Mouse (Mus musculus): ENCODE measurements around the gene Supt5.
A peak's percentile ranks its signal among the peaks of the same experiment; 100 is the strongest.

Gene Supt5

DNA sequence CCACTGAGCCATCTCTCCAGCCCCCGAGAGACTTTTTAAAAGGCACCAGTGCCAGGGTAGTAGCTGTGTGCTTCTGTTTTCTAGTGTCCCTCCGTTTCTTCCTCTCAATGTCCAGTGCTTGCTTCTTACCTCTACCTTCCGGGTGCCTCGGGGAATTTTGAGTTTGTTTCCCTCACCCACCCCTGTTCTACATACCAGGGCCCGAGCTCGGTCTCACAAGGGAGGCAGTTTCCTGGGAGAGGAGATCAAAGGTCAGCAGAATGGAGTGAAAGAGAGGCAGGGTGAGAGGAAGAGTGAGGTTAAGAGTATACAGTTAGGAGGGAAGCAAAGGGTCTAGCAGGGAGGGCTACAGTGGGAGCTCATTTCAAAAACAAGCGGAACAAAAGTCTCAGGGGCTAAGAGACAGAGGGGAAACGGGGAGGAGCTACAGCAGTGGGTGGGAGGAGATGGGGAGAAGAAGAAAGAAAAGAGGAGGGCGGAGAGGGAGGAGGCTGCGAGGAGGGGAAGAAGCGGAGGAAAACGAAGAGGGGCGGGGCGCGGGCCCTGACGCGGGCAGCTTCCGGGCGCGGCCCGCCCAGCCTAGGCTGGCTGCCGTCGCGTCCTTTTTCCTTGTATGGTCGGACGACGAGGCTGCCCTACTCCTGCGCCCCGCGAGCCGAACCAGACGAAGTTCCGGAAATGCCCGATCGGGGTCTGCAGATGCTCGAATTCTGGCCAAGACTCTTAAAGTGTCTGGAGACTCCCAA, 36.8 kb upstream of the Supt5 start:
- peak; percentile 68 to 73 for DNase-seq (ENCODE audit: low spot score in 2 of 2)

DNA sequence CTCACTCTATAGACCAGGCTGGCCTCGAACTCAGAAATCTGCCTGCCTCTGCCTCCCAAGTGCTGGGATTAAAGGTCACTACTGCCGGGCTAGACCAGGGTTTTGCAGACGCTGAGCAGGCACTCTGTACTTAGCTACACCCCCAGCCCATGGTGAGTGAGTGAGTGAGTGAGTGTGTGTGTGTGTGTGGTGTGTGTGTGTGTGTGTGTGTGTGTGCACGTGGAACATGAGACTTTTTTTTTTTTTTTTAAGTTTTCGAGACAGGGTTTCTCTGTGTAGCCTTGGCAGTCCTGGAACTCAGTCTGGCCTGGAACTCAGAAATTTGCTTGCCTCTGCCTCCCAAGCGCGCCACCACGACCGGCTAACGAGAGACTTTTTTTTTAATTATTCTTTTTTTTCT, 36.1 kb upstream of the Supt5 start:
- no peak for DNase-seq (ENCODE audit: low spot score in 2 of 2)

DNA sequence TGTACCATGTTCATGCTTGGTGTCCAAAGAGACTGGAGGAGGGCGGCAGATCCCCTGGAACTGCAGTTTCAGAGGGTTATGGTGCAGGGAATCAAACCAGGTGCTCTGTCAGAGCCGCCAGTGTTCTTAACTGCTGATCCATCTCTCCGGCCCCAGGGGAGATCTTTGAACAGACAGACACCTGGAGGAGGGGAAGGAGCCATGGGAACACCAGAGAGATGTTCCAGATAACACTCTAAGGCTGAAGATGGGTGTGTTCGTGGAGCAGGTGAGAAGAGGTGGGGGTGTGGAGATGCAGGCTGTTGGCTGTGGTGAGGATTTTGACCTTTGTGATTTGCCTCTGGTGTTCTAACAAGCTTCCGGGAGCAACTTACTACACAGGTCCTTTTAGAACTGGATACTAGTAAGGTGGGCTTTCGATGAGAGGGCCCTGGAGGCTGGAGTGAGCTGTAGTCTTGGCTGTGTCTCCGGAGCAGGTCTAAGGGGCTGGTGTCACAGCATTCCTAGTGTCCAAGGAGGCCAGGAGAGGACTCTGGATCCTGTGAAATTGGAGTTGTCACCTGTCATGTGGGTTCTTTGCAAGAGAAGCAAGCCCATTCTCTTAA, 35.4 kb upstream of the Supt5 start:
- no peak for DNase-seq (ENCODE audit: low spot score in 2 of 2)

DNA sequence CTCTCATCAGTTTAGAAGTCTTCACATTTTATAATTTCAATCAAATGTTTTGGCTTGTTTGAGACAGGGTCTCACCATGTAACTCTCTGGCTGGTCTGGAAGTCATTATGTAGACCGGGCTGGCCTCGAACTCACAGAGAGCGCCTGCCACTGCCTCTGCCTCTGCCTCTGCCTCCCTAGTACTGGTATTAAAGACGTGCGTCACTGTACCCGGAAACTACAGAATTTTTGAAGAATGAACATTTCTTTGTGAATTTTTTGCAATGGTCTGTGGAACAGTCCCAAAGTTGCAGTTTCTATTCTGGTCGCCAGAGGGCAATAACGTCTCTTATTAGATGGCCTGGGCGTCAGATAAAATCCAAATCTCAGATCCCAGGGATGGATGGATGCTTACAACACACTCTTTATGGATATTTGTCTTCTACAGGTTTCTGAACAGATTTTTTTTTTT, 34.6 kb upstream of the Supt5 start:
- peak; percentile 65 to 84 for DNase-seq (ENCODE audit: low spot score in 2 of 2)

DNA sequence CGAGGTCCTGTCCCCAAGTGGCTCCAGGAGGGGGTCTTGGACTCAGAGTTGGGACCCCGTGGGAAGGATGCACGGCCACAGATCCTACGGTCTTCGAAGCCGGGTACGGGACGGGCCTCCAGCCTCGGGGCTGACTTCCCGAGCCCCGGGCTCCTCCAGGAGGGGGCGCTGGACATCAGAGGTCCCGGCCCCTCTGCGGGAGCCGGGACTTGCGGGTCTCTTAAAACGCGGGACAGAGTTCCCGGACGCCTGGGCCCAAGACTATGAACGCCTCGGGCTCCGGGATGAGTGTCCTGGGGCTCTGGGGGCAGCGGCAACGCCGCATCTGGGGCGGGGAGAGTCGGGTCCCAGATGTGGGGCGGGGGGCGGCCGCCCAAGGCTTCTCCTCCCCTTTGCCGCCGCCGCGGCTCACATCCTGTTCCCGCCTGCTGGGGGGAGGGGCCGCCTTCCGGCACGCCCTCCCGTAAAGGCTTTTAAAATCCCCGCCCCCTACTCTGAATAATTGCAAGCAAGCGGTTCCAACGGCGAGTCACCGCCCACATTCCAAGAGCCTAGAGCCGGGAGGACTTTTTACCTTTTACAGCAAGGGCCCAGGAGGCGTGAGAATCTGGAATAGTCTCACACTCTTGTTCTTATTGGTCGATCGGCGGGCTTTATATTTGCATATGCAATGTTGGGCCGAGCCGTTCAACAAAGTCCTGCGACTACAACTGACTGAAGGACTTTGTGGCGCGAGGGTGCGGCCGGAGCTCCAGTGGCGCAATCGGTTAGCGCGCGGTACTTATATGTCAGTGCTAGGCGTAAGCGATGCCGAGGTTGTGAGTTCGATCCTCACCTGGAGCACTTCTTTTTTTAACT, 33.9 kb upstream of the Supt5 start, which contains the start of gene Plekhg2:
Gene Plekhg2, minus strand, starts transcription at position 349 of the 858 bp plus-strand sequence.
- peak; percentile 96 to 98 for DNase-seq (ENCODE audit: low spot score in 2 of 2)

DNA sequence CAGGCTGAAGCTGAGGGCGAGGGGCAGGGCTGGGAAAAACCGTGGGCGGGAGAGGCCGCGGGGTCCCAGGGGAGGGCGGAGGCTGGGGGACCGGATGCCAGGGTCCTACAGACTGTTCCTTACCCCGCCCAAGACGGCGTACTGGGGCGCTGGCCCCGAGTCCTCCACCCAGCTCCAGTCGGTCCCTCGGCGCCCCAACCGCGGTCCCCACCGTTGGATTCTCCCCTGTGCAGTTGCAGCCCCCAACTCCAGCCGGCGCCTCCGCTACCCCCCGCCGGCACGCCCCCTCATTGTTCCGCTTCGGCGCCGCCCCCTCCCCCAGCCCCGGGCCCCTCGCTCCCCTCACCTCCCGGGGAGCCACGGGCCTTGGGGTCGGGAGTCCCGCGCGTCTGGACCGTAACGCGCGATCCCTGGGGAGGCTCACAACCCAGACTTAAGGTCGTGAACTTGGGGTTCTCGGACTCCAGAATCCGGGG, 33.0 kb upstream of the Supt5 start:
- DNase-seq (ENCODE audit: low spot score in 2 of 2): no peak

DNA sequence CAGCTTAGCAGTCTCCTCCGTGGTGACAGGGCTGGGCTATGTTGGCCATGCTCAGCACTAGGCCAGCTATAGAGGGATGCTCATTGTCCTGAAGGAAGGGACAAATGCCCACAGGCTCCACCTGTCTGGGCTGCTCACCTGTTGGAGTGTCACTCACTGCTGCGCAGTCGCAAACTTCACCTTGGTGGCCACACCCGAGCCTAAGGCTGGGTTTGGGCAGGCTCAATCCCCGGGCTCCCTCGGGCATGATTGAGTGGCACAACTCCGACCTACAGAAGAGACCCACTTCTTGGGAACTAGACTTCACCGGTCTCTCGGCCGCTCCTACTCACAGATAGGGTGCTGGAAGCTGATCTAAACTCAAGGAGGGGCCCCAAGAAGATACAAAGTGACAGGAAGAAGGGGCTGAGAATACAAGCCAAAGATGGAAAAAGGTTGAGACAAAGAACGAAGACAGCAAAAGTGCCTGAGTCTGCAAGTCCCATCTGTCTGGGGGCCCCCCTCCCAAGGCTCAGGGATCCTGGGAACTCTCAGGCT, 32.5 kb upstream of the Supt5 start:
- no peak for DNase-seq (ENCODE audit: low spot score in 2 of 2)

DNA sequence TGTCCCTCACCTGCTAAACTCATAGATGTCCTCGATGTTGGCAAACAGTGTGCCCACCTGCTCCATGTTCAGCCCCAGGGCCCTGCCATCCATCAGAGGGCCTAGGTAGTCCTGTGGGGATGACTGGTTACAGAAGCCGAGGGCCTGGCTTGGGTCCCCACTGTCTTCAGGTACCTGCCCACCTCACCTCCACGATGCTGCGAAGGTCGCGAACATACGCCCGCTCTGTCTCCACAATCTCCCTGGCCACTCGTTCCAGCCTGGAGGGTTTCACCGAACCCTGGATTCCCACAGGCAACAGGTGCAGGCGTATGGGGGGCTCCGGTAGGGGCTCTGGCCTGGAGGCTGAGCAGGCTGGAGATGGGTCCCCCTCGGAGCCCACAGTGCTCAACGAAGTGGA, 31.5 kb upstream of the Supt5 start:
- DNase-seq (ENCODE audit: low spot score in 2 of 2): no peak

DNA sequence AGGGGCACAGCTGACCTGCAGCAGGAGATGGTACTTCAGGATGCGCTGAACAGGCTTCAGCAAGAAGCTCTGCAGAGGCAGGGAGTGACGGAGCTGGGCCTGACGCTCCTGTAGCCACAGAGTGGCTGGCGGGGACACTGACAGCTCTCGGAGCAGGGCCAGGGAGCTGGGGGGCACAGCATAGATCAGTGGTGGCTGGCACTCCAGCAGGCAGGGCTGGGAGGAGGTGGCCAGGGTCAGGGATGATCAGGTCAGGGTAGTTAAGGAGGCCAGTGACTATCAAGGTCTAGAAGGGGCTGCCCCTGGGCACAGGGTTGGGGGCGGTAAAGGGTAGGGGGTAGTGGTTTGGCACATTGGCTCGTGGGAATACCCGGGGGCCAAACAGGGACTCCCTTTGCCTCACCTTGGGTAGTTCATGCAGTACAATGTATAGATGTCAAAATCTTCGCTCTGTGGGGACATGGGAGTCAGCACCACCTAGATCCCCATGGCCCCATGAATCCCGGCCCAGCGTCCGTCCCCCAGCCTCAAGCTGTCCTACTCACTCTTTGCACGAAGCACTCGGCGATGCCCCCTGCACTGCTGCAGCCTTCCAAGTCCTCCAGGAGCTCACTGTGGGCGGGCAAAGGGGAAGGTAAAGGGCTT, 29.9 kb upstream of the Supt5 start:
- DNase-seq (ENCODE audit: low spot score in 2 of 2): no peak

DNA sequence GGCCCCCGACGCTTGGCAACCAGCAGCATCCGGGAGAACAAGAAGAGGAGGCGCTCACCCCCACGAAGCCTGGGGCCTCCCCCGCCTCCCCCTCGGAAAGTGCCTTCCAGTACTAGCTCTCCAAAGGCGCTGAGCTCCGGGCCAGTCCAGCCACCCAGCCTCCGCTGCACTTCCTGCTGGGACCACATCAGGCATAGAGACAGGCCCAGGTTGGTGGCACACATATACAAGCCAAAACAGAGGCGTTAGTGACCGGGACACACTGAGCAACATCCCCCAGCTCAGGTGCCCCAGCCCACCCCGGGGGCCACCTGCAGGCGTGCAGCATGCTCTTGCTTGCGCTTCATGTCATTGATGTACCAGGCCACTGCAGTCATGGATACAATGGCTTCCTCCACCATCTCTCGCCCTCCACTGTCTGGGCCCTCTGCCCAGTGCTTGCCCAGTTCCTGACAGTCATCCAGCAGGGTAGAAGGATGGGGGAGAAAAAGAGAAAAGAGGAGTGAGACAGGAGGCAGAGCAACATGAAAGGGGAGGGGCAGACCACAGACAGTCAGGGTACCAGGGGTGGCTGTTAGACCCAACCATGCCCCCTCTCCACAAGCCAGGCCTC, 29.2 kb upstream of the Supt5 start:
- DNase-seq (ENCODE audit: low spot score in 2 of 2): no peak

DNA sequence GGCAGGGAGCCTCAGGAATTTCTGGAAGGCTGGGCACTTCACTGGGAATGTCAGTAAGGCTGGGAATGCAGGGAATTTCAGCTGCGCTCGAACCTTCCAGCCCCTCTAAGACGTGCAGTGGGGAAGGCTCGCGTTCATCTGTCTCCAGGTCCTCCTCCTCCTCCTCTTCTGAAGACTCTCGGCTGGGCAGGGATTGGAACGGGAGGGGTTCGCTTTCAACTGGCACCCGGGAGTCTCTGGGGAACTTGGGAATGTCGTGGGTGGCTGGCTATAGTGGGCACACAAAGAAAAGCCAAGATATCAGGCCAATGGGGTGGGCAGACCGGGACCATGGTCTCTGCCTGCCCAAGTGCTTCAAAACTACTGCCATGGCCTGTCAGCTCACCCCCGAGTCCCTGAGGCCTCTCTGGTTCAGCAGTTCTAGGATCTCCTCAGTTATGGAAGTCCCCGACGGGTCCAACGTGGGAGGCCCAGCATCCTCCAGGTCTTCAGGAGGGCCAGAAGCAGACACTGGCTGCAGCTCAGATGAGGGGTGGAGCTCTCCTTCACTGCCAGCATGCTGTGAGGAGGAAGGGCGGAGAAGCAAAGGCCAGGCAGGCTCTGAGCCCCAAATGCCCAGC, 24.0 kb upstream of the Supt5 start:
- no peak for DNase-seq (ENCODE audit: low spot score in 2 of 2)

DNA sequence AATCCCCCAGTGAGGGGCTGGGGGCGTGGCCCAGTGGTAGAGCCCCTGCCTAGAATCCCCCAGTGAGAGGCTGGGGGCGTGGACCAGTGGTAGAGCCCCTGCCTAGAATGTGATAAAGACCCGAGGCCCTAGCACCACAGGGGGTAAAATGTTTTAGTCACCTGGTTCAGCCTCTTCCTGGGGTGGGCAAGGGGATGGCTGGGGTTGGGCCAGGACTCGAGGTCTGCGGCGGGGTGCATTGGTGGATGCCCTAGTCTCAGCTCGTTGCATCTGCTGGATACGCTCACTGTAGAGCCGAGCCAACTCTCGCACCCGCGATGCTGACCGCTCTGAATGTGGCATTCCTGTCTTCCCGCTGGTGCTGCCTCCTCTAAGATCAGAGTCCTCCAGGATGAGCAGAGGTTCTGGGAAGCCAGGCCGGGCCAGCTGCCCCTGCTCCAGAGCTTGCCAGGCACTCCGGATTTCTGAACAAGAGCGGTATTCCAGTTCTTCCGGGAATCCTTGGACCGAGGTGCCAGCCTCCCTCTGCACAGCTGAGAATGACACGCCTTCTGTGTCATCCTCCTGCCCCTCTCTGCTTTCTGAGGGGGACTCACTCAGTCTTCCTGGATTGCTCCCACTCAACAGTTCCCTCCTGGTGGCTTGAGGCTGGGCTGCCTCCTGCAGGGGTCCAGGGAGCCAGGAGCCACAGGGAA, 23.2 kb upstream of the Supt5 start:
- DNase-seq (ENCODE audit: low spot score in 2 of 2): no peak

DNA sequence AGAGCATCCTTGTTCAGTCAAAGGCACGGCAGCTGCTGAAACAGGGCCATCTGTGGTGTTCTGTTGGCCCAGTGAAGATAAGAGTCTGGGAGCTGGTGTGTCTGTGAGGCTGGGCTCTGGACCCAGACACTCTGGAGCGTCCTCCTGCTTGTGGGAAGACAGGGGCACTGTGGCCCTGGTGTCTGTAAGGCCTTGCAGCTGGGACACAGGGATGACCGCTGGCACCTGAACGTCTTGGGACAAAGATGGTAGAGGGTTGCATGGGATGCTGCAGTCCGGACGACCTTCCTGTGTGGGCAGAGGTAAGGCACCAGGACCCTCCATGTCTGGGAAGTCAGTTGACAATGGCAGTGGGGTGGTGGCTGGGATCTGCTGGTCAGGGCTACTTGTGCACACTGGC, 21.7 kb upstream of the Supt5 start:
- no peak for DNase-seq (ENCODE audit: low spot score in 2 of 2)

DNA sequence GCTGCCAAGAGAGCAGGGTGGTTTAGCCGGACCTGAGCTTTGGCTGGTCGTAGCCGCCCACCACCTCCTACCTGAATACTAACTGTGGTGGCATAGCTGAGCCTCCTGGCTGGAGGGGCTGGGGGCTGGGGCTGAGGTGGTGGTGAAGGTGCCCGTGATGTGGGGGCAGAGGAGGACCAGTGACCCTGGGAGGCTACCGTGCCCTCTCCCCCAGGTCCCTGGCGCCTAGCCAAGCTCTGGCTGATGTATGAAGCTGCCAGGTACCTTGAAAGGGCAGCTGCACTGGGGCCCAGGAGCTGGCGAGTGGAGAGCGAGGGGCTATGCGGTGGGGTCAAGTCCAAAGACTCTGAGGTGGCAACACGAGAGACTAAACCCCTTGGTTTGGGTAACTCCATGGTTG, 21.3 kb upstream of the Supt5 start:
- no peak for DNase-seq (ENCODE audit: low spot score in 2 of 2)

DNA sequence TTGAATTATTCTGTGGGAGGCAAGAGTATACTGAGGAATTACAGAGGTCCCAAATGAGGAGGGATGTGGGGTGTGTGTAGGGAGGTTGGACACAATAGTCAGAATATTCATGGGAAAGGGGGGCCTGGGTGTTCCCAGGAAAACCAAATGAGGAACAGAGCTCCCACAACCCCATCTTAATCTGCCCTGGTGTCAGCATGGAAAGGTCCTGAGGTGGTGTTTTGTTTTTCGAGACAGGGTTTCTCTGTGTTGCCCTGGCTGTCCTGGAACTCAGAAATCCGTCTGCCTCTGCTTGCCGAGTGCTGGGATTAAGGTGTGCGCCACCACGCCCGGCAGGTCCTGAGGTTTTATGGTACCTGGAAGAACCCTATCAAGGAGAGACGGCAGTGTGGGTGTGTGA, 19.9 kb upstream of the Supt5 start:
- DNase-seq (ENCODE audit: low spot score in 2 of 2): no peak

DNA sequence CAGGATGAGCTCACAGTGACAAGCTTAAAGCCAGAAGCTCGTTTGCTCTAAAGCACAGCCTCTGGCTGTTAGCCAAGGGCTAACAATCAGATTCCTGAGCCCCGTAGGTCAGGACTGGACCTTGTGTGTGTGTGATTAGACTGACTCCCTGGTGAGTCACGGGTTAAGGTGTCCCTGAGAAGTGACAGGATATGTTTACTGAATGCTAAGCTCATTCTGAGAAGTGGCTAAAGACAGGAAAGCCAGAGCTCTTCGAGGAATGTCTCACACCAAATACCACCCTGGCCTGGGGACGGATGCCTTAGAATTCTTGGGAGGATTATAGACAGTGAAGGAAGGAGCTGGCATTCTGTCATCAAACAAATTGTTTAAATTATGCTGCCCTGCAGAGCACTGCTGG, 19.4 kb upstream of the Supt5 start:
- DNase-seq (ENCODE audit: low spot score in 2 of 2): no peak

DNA sequence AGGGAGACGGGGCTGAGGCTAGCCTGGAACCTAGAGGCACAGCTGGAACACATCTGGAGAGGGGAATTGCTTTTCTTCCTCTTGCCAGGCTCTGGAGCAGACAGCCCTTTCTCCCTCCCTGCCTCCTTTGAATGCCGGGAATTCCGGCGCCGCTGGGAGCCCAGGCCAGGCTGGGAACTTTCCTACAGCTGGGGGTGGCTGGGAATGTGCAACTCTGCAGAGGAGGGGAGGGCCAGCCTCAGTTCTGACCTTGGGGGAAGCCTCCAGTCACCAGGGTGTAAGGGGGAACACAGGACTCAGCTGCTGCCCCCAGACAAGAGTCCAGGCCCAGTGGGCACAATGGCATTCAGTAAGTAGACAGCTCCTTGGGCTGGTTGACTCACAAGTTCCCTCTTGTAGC, 18.4 kb upstream of the Supt5 start:
- no peak for DNase-seq (ENCODE audit: low spot score in 2 of 2)

DNA sequence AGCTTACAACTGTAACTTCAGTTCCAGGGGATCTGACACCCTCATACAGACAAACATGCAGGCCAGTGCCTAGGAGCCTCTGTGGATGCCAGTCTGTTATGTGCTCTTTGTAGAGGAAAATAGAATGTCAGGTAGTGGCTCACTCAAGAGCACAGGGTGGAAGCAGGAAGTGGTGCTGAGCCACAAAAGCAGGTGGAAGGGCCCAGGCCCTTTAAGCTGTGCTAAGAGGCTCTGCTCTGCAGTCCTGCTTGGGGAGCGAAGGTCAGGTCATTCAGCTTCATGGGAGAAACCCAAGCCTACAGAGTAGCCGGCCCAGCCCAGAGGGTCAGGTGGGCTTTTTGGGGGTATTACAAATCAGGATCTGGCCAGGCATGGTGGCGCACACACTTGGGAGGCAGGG, 16.7 kb upstream of the Supt5 start:
- DNase-seq (ENCODE audit: low spot score in 2 of 2): no peak

DNA sequence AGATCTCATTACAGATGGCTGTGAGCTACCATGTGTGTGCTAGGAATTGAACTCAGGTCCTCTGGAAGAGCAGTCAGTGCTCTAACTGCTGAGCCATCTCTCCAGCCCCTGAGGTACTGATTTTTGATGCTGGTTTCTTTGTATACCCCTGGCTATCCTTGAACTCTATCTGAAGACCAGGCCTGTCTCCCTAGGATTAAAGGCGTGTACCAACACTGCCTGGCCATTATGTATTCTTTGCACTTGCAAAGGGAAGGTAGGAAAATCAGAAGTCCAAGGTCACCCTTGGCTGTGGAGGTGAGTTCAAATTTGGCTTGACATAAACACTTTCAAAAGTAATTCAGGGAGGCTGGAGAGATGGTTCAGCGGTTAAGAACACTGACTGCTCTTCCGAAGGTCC, 16.1 kb upstream of the Supt5 start:
- no peak for DNase-seq (ENCODE audit: low spot score in 2 of 2)

DNA sequence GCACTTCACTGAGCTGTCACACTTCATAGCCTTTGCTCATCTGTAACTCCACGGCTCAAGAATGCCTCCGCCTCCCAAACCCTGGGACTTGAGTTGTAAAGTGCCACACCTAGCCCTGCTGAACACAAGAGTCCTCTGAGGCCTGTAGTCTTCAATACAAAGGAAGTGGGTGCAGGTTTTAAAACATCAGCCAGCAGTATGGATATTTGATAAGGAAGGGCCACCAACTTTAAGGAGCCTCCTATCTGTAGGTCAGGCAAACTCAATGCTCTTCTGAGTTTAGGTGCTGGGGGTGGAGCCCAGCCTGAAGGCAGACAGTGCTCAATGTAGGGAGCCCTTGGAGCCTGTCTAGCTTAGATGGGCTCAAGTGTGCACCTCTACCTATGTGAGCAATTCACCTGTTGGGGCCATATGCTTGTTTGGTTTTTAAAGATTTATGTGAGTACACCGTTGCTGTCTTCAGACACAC, 15.6 kb upstream of the Supt5 start:
- DNase-seq (ENCODE audit: low spot score in 2 of 2): no peak

Measured in frontal cortex, postnatal 36 days (tissue).